Mouse (Mus musculus) frontal cortex, postnatal 25 days (tissue): Measurements from ENCODE around the gene Tle3.

Experiments
- DNase-seq, 2 experiments: peaks; one replicate each; pipeline ENCODE4 v3.0.0; 2022; ENCODE audit warnings: low spot score in 2 of 2

Tle3 gene

GRCm38 (mm10) chr9:61371755-61372509 is at the start of gene Tle3:
Gene Tle3, plus strand, starts transcription at chr9:61372366.
- DNase-seq = peak; percentile 96 to 98

GRCm38 (mm10) chr9:61323221-61323620 is 48.9 kb upstream of the Tle3 start:
- no peak for DNase-seq

GRCm38 (mm10) chr9:61323879-61324278 is 48.3 kb upstream of the Tle3 start:
- DNase-seq = no peak

- no peak for DNase-seq
Measured at GRCm38 (mm10) chr9:61324354-61324753, 47.8 kb upstream of the Tle3 start.

DNA sequence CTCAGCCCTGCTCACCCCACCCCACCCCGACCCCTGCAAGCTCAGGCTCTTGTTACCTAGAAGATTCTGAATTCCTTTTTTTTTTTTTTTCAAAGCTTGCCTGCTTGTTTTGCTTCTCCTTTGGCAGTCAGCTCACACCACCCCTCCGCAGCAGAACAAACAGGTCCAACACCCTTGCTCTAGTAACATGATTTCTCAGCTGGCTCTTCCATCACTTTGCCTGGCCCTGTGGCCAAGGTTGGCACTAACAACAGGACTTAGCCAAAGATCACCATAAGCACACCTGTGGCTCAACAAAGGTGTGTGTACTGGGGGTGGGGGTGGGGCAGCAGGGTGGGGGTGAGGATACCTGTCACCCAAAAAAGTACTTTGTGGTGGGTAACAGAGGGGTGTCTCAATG is 47.2 kb upstream of the Tle3 start:
- no peak for DNase-seq

GRCm38 (mm10) chr9:61325931-61326351 is 46.2 kb upstream of the Tle3 start:
- DNase-seq = no peak

DNA sequence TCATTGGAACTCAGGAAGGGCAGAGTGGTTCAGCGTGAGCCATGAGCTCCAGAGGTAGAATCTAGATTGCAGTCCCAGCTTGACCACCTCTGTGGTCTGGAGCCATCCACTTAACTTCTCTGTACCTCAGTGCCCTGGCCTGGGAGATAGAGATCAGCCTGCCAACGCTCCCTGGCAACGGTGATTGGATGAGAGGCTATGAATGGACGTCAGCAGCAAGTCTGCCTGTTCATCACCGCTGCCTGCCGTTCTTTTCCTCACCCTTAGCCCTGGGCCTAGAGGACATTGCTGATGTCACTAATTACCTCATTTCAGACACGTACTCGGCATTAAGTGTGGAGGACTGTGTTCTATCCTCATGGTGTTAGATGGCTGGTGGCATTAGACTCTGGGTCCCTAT is 45.2 kb upstream of the Tle3 start:
- DNase-seq = no peak

DNA sequence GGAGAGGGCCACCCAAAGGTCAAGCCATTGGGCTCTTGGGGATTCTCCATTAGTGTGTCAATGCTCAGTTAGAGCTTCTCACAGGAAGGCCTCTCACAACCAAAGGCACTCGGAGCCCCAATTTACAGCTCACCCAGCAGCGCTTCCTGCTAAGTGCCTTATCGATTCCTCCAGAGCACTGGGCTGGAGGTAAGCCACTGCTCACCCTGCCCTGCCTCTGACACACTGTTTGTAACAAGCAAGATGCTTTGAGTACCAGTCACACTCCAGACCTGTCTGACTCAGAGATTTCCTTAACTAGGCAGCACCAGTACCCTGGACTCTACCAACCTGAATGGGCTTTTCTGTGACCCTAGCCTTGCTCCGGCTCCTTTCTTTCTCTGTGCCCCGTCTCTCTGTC is 44.0 kb upstream of the Tle3 start:
- no peak for DNase-seq

DNA sequence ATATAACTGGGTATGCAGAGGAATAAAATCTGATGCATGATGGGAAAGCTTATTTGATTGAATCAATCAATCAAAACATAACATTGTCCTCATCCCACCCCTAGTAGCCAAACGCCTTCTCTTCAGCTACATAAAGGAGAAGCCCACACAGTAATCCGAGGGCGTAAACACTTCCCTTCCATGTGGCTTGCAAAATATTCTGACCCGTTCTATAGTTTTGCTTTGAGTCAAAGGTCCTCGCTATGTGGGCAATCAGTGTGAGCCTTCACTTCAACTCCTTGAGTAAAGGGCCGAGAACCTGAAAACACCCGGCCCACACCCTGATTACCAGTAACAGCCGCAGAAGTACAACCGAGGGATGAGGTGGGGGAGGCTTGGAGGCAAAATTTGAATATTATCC is 41.4 kb upstream of the Tle3 start:
- DNase-seq = no peak

DNA sequence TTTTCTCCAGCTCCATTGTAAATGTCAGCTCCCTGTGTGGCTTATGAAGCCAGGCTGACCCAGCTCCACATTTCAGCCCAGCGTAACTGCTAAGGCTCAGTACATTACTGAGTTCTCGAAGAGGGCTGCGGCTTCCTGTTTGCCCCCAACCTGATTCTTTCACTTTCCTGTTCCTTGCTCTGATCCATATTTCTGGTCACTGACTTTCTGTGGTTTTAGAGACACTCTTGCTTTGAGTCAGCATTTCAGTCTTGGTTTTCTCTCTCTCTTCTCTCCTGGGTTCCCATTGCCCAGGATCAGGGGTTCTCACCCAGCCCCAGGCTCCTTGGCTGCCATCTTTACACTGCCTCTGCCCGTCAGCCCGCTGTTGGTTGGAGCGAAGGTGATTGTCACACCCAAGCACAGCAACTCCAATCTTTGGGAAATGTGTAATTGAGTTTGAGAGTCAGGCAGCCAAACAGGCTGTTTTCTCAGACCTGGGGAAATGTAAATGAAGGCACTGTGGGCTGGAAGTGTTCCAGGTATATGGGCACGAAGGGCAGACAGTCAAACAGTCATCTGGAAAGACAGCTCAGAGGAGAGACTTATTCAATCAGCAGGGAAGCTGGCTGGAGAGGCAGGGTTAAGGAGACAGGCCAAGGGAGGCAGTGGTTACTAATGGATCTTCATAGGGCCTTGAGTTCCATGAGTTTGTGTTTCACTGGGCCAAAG is 39.8 kb upstream of the Tle3 start:
- DNase-seq = no peak

DNA sequence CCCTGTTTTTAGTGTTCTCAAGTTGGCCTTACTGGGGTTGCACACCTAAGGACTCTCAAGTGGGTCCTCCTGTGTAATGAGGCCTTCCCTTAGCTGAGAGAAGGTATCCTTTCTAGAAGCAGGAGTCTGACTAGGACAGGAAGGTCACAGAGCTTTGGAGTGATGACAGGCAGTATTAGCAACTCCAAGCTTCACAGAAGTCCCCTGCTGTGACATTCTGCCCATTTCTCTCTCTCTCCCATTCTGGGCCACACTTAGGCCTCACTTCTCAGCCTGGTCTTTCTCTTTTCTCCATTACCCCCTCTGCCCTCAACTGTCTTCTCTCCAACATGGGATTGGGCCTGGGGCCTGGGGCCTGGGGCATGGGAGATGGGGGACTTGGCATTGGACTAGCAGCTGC is 36.0 kb upstream of the Tle3 start:
- no peak for DNase-seq

- no peak for DNase-seq
Measured at GRCm38 (mm10) chr9:61336591-61337587, 35.3 kb upstream of the Tle3 start.

DNA sequence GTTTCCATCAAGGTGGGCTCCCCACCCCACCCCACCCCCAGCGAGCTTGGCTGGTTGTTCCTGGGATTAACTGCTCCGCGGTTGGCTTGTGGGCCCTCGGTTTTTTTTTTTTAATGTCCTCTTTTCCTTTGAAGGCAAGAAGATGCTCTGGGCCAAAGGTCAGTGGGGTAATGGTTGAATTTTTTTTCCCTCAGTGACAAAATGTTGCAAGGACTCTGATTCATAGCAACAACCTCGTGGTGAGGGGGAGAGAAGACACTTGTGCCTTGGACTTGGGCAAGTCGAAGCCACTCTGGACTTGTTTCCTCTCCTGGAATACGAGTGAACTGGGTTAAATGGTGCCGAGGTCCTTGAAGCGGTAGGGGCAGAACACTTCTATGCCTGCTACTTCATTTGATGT is 34.5 kb upstream of the Tle3 start:
- DNase-seq = no peak

DNA sequence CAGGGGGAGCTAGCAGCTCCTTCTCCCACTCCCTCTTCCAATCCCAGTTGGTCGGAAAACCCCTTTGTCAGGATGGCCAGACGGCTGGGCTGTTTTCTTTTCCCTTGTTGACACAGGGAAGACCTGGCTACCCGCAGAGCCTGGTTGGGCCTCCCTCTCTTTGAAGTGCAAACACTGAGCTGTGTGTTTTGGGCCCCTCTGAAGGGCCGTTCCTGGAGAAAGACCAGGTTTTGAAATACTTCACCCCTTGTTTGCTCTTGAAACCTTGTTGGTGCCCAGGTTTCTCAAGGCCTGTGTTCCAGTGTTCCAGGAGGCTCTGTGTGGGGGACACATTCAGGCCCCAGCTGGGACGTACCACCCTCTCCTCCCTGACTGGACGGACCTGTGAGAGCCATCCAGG is 32.9 kb upstream of the Tle3 start:
- no peak for DNase-seq

DNA sequence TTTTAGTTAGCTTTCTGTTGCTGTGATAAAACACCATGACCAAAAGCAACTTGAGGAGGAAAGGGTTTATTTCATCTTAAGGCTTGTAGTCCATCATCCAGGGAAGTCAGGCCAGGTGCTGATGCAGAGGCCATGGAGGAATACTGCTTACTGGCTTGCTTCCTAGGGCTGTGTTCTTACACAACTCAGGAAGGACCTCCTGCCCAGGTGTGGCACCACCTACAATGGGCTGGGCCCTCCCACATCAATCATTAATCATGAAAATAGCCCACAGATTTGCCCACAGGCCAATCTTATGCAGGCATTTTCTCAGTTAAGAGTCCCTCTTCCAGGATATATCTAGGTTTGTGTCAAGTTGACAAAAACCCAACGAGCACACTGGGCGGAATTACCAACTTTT is 31.8 kb upstream of the Tle3 start:
- DNase-seq = no peak

GRCm38 (mm10) chr9:61342297-61342696 is 29.9 kb upstream of the Tle3 start:
- DNase-seq = no peak

GRCm38 (mm10) chr9:61344684-61345083 is 27.5 kb upstream of the Tle3 start:
- no peak for DNase-seq

- no peak for DNase-seq
Measured at GRCm38 (mm10) chr9:61347011-61347410, 25.2 kb upstream of the Tle3 start.

GRCm38 (mm10) chr9:61348036-61348435 is 24.1 kb upstream of the Tle3 start:
- no peak for DNase-seq

DNA sequence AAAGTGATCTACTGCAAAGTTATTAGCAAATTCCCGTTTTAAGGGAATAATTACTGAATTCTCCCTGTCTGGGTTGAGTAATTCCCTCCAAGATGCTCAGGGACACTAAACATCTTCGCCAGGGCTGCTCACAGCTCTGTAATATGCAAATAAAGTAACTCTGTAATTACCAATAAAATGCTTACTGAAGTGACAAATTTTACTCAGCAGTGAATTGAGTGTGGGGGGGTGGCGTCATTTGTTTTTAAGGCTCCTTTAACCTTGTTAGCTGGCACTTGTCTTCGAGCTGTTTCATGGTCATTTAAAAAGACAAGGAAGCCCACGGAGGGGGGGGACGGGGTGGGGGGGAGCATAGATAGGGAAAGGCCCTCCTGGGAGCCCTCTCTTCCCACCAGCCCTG is 23.6 kb upstream of the Tle3 start:
- DNase-seq = no peak

GRCm38 (mm10) chr9:61349697-61350096 is 22.5 kb upstream of the Tle3 start:
- DNase-seq = no peak

- no peak for DNase-seq
Measured at GRCm38 (mm10) chr9:61351164-61351563, 21.0 kb upstream of the Tle3 start.
